Mouse (Mus musculus): ENCODE results near the gene F11r. TPM values are rescaled to one million over a fixed set of nuclear protein-coding genes. Genes with fewer than 3 reads are reported as not detected.

The F11r gene
- polyA plus RNA-seq, 1 experiment from 2014 or later: 73.3 TPM

DNA sequence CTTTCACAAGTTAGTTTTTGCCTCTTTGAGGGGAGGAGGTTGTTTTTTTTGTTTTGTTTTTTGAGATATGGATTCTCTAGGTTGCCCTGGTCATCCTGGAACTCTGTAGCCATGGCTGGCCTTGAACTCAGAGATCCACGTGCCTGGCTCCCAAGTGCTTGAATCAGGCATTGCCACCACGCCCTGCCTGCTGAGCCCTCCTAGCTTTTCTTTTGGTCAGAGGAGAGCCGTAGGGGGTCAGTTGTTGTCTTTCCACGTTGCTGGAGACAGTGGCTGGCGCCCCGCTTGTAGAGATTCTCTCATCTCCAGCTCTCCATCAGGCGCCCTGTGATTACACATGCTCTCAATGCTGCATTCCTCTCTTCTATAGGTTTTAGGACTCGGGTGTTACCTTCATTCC lies 23.7 kb upstream of the F11r start:
- Histone ChIP-seq H3K9ac (no peak overlapping the region), H3K9me3 (replicated peaks) (no peaks in the 10 kb centered on the region), H3K4me3 (replicated peaks) (no peak overlapping the region), H3K27me3 (peaks cover 11% of the 10 kb centered on the region; the same call in 1 of the 2 replicates), H3K4me2 (replicated peaks) (no peak overlapping the region), H3K27ac (replicated peaks) (no peak overlapping the region), H3K4me1 (peaks cover 15% of the 10 kb centered on the region), H3K36me3 (peaks cover 32% of the 10 kb centered on the region)
- no peak for ATAC-seq (ENCODE audit: insufficient number of reproducible peaks, low FRiP score, low TSS enrichment, low read depth)
- 74% methylated on average over 8 of the region's 8 CpGs for WGBS

GRCm38 (mm10) chr1:171418660-171419059 lies 18.7 kb upstream of the F11r start, which contains the start of gene Tstd1:
Tstd1 (plus strand) TSS chr1:171418872.
- H3K4me1 ChIP-seq: peaks cover 5% of the 10 kb centered on the region
- H3K27ac ChIP-seq (replicated peaks): no peak within 1 kb of the TSS
- H3K9me3 ChIP-seq (replicated peaks): no peaks in the 10 kb centered on the region
- H3K4me2 ChIP-seq (replicated peaks): no peak within 1 kb of the TSS
- no peak within 1 kb of the TSS for H3K9ac ChIP-seq
- peaks cover 48% of the 10 kb centered on the region for H3K36me3 ChIP-seq
- no peaks in the 10 kb centered on the region for H3K27me3 ChIP-seq
- no peak within 1 kb of the TSS for H3K4me3 ChIP-seq (replicated peaks)
- 88% methylated on average over 5 of the region's 5 CpGs for WGBS
- ATAC-seq (ENCODE audit: insufficient number of reproducible peaks, low FRiP score, low TSS enrichment, low read depth): no peak

DNA sequence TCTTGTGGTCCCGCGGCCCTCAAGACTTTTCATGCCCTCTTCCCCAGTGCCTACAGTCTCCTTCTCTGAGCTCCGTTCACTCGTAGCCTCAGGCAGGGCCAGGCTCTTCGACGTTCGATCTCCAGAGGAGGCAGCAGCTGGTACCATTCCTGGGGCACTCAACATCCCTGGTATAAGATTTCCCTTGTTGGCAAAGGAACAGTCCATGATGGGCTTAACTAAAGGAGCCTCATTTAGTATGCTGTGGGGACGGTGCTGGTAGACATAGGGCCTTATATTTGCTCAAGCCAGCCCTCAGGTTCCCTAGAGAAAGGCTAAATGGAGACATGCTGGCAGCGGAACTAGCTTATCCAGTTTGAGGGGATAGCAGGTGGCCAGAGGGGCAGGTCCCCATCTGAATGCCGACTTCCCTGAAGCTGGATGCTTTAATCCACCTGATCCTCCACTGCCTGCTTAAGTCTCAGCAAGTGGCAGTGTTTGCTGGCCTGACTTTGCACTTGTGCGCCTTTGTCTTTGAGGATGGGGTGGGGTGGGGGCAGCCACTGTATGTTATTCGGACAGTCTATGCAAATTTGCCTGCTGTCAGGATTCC lies 17.9 kb upstream of the F11r start:
- no peaks in the 10 kb centered on the region for H3K27me3 ChIP-seq
- WGBS: 42% methylated on average over 12 of the region's 12 CpGs
- peaks cover 4% of the 10 kb centered on the region; the same call in 1 of the 2 replicates for H3K4me1 ChIP-seq
- ATAC-seq (ENCODE audit: insufficient number of reproducible peaks, low FRiP score, low TSS enrichment, low read depth): peak; percentile 45; the same call in 1 of the 2 replicates
- no peak overlapping the region for H3K4me2 ChIP-seq (replicated peaks)
- H3K36me3 ChIP-seq: peaks cover 48% of the 10 kb centered on the region
- H3K9ac ChIP-seq: no peak overlapping the region
- no peaks in the 10 kb centered on the region for H3K9me3 ChIP-seq (replicated peaks)
- no peak overlapping the region for H3K27ac ChIP-seq (replicated peaks)
- H3K4me3 ChIP-seq (replicated peaks): no peak overlapping the region

DNA sequence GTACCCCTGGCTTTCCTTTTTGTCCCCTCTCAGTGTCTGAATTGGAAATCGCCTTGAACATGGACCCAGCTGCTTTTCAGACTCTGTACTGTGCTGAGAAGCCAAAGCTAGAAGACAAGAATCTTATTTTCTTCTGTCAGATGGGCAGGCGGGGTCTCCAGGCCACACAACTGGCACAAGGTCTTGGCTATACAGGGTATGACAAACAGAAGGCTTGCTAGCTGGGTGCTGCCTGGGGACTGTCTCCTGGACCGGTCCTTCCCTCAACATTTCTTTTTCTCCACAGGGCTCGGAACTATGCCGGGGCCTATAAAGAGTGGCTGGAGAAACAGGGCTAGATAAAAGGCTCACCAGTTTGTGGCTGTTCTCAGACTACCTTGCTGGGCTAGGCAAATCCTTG lies 17.4 kb upstream of the F11r start:
- peaks cover 48% of the 10 kb centered on the region for H3K36me3 ChIP-seq
- no peaks in the 10 kb centered on the region for H3K9me3 ChIP-seq (replicated peaks)
- ATAC-seq (ENCODE audit: insufficient number of reproducible peaks, low FRiP score, low TSS enrichment, low read depth): no peak
- no peaks in the 10 kb centered on the region for H3K27me3 ChIP-seq
- 73% methylated on average over 5 of the region's 5 CpGs for WGBS
- H3K4me3 ChIP-seq (replicated peaks): no peak overlapping the region
- no peak overlapping the region for H3K27ac ChIP-seq (replicated peaks)
- H3K4me2 ChIP-seq (replicated peaks): no peak overlapping the region
- H3K4me1 ChIP-seq: peaks cover 4% of the 10 kb centered on the region; the same call in 1 of the 2 replicates
- no peak overlapping the region for H3K9ac ChIP-seq

- ATAC-seq (ENCODE audit: insufficient number of reproducible peaks, low FRiP score, low TSS enrichment, low read depth): no peak
- Histone ChIP-seq H3K9ac (no peak overlapping the region), H3K36me3 (peaks cover 24% of the 10 kb centered on the region), H3K27ac (replicated peaks) (no peak overlapping the region), H3K27me3 (no peaks in the 10 kb centered on the region), H3K4me3 (replicated peaks) (no peak overlapping the region), H3K4me1 (peaks cover 4% of the 10 kb centered on the region; the same call in 1 of the 2 replicates), H3K4me2 (replicated peaks) (no peak overlapping the region), H3K9me3 (replicated peaks) (no peaks in the 10 kb centered on the region)
- 88% methylated on average over 8 of the region's 8 CpGs for WGBS
Measured at GRCm38 (mm10) chr1:171422504-171423095, 14.7 kb upstream of the F11r start.

GRCm38 (mm10) chr1:171424638-171425037 lies 12.7 kb upstream of the F11r start:
- ATAC-seq (ENCODE audit: insufficient number of reproducible peaks, low FRiP score, low TSS enrichment, low read depth): no peak
- Histone ChIP-seq H3K4me1 (no peaks in the 10 kb centered on the region), H3K36me3 (peaks cover 10% of the 10 kb centered on the region; the same call in 1 of the 2 replicates), H3K4me2 (replicated peaks) (no peak overlapping the region), H3K9ac (no peak overlapping the region), H3K27ac (replicated peaks) (no peak overlapping the region), H3K4me3 (replicated peaks) (no peak overlapping the region), H3K27me3 (no peaks in the 10 kb centered on the region), H3K9me3 (replicated peaks) (0 out of 2 replicates have a peak, but pooled peaks cover 6% of the 10 kb centered on the region)
- 69% methylated on average over 5 of the region's 5 CpGs for WGBS

DNA sequence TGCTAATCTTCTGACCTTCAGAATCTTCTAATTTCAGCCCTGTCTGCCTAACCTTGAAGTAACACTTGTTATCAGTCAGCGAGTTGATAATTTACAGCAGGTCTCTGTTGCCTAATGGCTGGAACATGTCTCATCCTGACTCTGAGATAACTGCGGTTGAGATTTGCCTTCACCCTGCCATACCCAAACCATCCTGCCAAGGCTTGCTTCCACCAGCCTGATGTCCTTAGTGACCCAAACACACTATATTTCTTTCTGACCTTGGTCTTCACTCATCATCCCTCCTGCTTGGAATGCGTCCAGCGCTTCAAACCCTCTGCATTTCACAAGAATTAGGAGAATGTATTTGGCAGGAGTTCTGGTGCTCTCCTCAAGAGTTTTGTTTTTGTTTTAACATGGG lies 12.2 kb upstream of the F11r start:
- no peak for ATAC-seq (ENCODE audit: insufficient number of reproducible peaks, low FRiP score, low TSS enrichment, low read depth)
- WGBS: 64% methylated on average over 4 of the region's 4 CpGs

GRCm38 (mm10) chr1:171432158-171432557 lies 5.2 kb upstream of the F11r start:
- Histone ChIP-seq H3K9ac (no peak overlapping the region), H3K9me3 (replicated peaks) (0 out of 2 replicates have a peak, but pooled peaks cover 6% of the 10 kb centered on the region), H3K4me2 (replicated peaks) (no peak overlapping the region), H3K4me1 (0 out of 2 replicates have a peak, but pooled peaks cover 3% of the 10 kb centered on the region), H3K4me3 (replicated peaks) (no peak overlapping the region), H3K27ac (replicated peaks) (no peak overlapping the region), H3K36me3 (no peaks in the 10 kb centered on the region), H3K27me3 (peaks cover 3% of the 10 kb centered on the region; the same call in 1 of the 2 replicates)
- no peak for ATAC-seq (ENCODE audit: insufficient number of reproducible peaks, low FRiP score, low TSS enrichment, low read depth)
- 75% methylated on average over 5 of the region's 5 CpGs for WGBS

More for the DNA sequence above, 12.2 kb upstream of the F11r start:
- Histone ChIP-seq H3K4me1 (no peaks in the 10 kb centered on the region), H3K4me3 (replicated peaks) (no peak overlapping the region), H3K4me2 (replicated peaks) (no peak overlapping the region), H3K36me3 (0 out of 2 replicates have a peak, but pooled peaks cover 6% of the 10 kb centered on the region), H3K9ac (no peak overlapping the region), H3K9me3 (replicated peaks) (0 out of 2 replicates have a peak, but pooled peaks cover 6% of the 10 kb centered on the region), H3K27ac (replicated peaks) (no peak overlapping the region), H3K27me3 (no peaks in the 10 kb centered on the region)

DNA sequence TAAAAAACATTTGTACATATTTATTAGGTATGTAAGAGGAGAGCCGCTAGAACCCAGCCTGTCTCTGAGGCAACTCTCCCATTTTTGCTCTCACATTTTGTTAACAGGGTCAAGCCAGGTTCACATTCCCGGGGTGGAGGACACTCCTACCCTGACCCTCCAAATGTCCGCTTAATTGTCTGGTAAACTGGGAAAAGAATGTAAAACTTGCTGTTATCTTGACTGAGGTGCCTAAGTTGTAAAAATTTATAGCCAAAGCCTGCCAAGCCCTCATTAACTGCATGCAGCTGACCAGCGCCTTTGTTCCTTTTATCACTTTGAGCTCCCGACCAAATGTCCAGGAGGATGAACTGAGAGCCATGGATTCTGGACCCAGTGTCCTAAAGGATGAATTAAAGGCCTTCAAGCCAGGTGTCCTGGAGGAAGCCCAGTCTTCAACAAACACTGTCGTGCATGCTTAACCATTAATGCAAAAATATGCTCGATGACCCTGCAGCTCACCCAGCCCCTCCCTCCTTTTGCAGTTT lies 2.0 kb upstream of the F11r start:
- H3K4me3 ChIP-seq (replicated peaks): no peak overlapping the region
- H3K36me3 ChIP-seq: no peaks in the 10 kb centered on the region
- peaks cover 18% of the 10 kb centered on the region; the same call in 1 of the 2 replicates for H3K4me1 ChIP-seq
- H3K4me2 ChIP-seq (replicated peaks): no peak overlapping the region
- H3K9me3 ChIP-seq (replicated peaks): no peaks in the 10 kb centered on the region
- H3K9ac ChIP-seq: no peak overlapping the region
- ATAC-seq (ENCODE audit: insufficient number of reproducible peaks, low FRiP score, low TSS enrichment, low read depth): no peak
- peaks cover 22% of the 10 kb centered on the region for H3K27me3 ChIP-seq
- 68% methylated on average over 7 of the region's 7 CpGs for WGBS
- no peak overlapping the region for H3K27ac ChIP-seq (replicated peaks)

- H3K9me3 ChIP-seq (replicated peaks): no peaks in the 10 kb centered on the region
- no peaks in the 10 kb centered on the region for H3K36me3 ChIP-seq
- H3K27me3 ChIP-seq: peaks cover 22% of the 10 kb centered on the region
- WGBS: 43% methylated on average over 1 of the region's 1 CpGs
- H3K4me3 ChIP-seq (replicated peaks): no peak overlapping the region
- ATAC-seq (ENCODE audit: insufficient number of reproducible peaks, low FRiP score, low TSS enrichment, low read depth): no peak
- no peak overlapping the region for H3K4me2 ChIP-seq (replicated peaks)
- no peak overlapping the region for H3K9ac ChIP-seq
- peaks cover 19% of the 10 kb centered on the region; the same call in 1 of the 2 replicates for H3K4me1 ChIP-seq
- no peak overlapping the region for H3K27ac ChIP-seq (replicated peaks)
Measured at GRCm38 (mm10) chr1:171435974-171436373, 1.4 kb upstream of the F11r start.

GRCm38 (mm10) chr1:171438014-171438670 lies 807 bp downstream of the F11r start:
- H3K4me3 ChIP-seq (replicated peaks): peak overlapping the region; percentile 53
- peaks cover 22% of the 10 kb centered on the region for H3K27me3 ChIP-seq
- WGBS: 2% methylated on average over 18 of the region's 18 CpGs
- H3K27ac ChIP-seq (replicated peaks): peak overlapping the region; percentile 31
- H3K36me3 ChIP-seq: no peaks in the 10 kb centered on the region
- no peaks in the 10 kb centered on the region for H3K9me3 ChIP-seq (replicated peaks)
- ATAC-seq (ENCODE audit: insufficient number of reproducible peaks, low FRiP score, low TSS enrichment, low read depth): no peak
- peak overlapping the region; percentile 59 for H3K4me2 ChIP-seq (replicated peaks)
- peak overlapping the region; percentile 28 for H3K9ac ChIP-seq
- peaks cover 23% of the 10 kb centered on the region; the same call in 1 of the 2 replicates for H3K4me1 ChIP-seq

Data from embryonic facial prominence, embryonic 15.5 days (tissue).